Comparison of ENCODE assay signal across 15 mouse cellular contexts in genomic region chr10:17022216-17023158, GRCm38 (mm10).
DNase-seq lines count a peak whose midpoint lies in the region; ATAC-seq lines count a peak whose summit lies in the region.
"Had no signal": no experiment of that assay in that cellular context is flagged by ENCODE, and none has a peak within 500 bp of the region (broad histone marks: within the 10 kb centered on the region; RNA-seq: fewer than 3 reads in every experiment).

No protein-coding gene starts in this region.

- no peaks in the 10 kb centered on the region for H3K36me3 ChIP-seq in lung, embryonic 16.5 days (ENCODE audit: control insufficient read depth, insufficient read depth, low read length)
- no peaks in the 10 kb centered on the region for H3K36me3 ChIP-seq in hindbrain, embryonic 15.5 days
- H3K36me3 ChIP-seq in neural tube, embryonic 13.5 days, result no peaks in the 10 kb centered on the region
- H3K36me3 ChIP-seq: limb, embryonic 12.5 days; lung, embryonic 15.5 days had no signal

- no peaks in the 10 kb centered on the region for H3K27me3 ChIP-seq in lung, embryonic 16.5 days (ENCODE audit: control insufficient read depth, insufficient read depth, low read depth, low read length)
- H3K27me3 ChIP-seq in hindbrain, embryonic 15.5 days, result no peaks in the 10 kb centered on the region
- no peaks in the 10 kb centered on the region for H3K27me3 ChIP-seq in neural tube, embryonic 13.5 days
- H3K27me3 ChIP-seq: limb, embryonic 12.5 days; lung, embryonic 15.5 days had no signal

- ATAC-seq in lung, embryonic 16.5 days (ENCODE audit: low read depth), result peak; percentile 34; the same call in 1 of the 2 replicates
- ATAC-seq in common myeloid progenitor, adult 5-6 weeks (replicated peaks; ENCODE audit: low read depth, poor library complexity, severe bottlenecking), result 0 out of 2 replicates have a peak, but pooled peaks have one; percentile 25
- ATAC-seq in hindbrain, embryonic 15.5 days (ENCODE audit: low FRiP score, low read depth), result 0 out of 2 replicates have a peak, but pooled peaks have one; percentile 42
- ATAC-seq in neural tube, embryonic 13.5 days (ENCODE audit: low read depth), result peak; percentile 74
- ATAC-seq in frontal cortex, adult (ENCODE audit: low TSS enrichment), result no peak

- H3K9me3 ChIP-seq in lung, embryonic 16.5 days (ENCODE audit: control insufficient read depth, low read length), result no peaks in the 10 kb centered on the region
- no peaks in the 10 kb centered on the region for H3K9me3 ChIP-seq in hindbrain, embryonic 15.5 days
- H3K9me3 ChIP-seq in neural tube, embryonic 13.5 days, result no peaks in the 10 kb centered on the region
- H3K9me3 ChIP-seq: limb, embryonic 12.5 days; lung, embryonic 15.5 days had no signal

- no peak for DNase-seq in lung, postnatal 4 days
- DNase-seq in right cerebral cortex, postnatal 14 days, result no peak
- DNase-seq in liver, result no peak
- DNase-seq: heart, adult 18-20 months; heart, postnatal 10 days; kidney, adult 18-20 months; thymus, adult 2 months had no signal

- H3K9ac ChIP-seq in lung, embryonic 16.5 days (ENCODE audit: low read length), result no peak overlapping the region
- H3K9ac ChIP-seq in hindbrain, embryonic 15.5 days, result no peak overlapping the region
- no peak overlapping the region for H3K9ac ChIP-seq in neural tube, embryonic 13.5 days
- H3K9ac ChIP-seq: limb, embryonic 12.5 days; lung, embryonic 15.5 days had no signal

- WGBS in lung, embryonic 16.5 days, result 68% methylated on average over 5 of the region's 5 CpGs
- WGBS in hindbrain, embryonic 15.5 days, result 53% methylated on average over 5 of the region's 5 CpGs
- WGBS in neural tube, embryonic 13.5 days, result 48% methylated on average over 5 of the region's 5 CpGs

- no peaks in the 10 kb centered on the region for H3K4me1 ChIP-seq in lung, embryonic 16.5 days (replicated peaks; ENCODE audit: control insufficient read depth, insufficient read depth, low read length)
- peaks cover 10% of the 10 kb centered on the region for H3K4me1 ChIP-seq in hindbrain, embryonic 15.5 days (replicated peaks)
- peaks cover 29% of the 10 kb centered on the region for H3K4me1 ChIP-seq in neural tube, embryonic 13.5 days (replicated peaks)
- H3K4me1 ChIP-seq: lung, embryonic 15.5 days had no signal

- H3K4me3 ChIP-seq in lung, embryonic 16.5 days (ENCODE audit: low read length), result no peak overlapping the region
- H3K4me3 ChIP-seq in hindbrain, embryonic 15.5 days, result no peak overlapping the region
- no peak overlapping the region for H3K4me3 ChIP-seq in neural tube, embryonic 13.5 days
- H3K4me3 ChIP-seq: limb, embryonic 12.5 days; lung, embryonic 15.5 days; myocyte had no signal

- H3K4me2 ChIP-seq in lung, embryonic 16.5 days (ENCODE audit: low read depth, low read length), result no peak overlapping the region
- no peak overlapping the region for H3K4me2 ChIP-seq in hindbrain, embryonic 15.5 days
- H3K4me2 ChIP-seq in neural tube, embryonic 13.5 days, result no peak overlapping the region
- H3K4me2 ChIP-seq: limb, embryonic 12.5 days; lung, embryonic 15.5 days had no signal

- H3K27ac ChIP-seq in lung, embryonic 16.5 days (ENCODE audit: low read length), result no peak overlapping the region
- H3K27ac ChIP-seq in hindbrain, embryonic 15.5 days (replicated peaks), result no peak overlapping the region; the same call in 1 of the 2 replicates
- H3K27ac ChIP-seq in neural tube, embryonic 13.5 days (replicated peaks), result peak overlapping the region; percentile 65
- H3K27ac ChIP-seq: limb, embryonic 12.5 days; lung, embryonic 15.5 days had no signal
